Mouse (Mus musculus) forebrain, embryonic 14.5 days (tissue): ENCODE results near the gene Iqschfp. TPM values are rescaled to one million over a fixed set of nuclear protein-coding genes. Genes with fewer than 3 reads are reported as not detected.

Experiments
- ATAC-seq: fragments of 200-750 bp; cut with Nextera tagmentation; 2 replicates; pipeline ENCODE4 v1.8.0; 2017; ENCODE audit warnings: mild to moderate bottlenecking, moderate library complexity
- DNase-seq: peaks from one replicate; pipeline ENCODE4 v3.0.0-alpha.2; 2015; ENCODE audit warnings: low spot score
- H3K27ac ChIP-seq: fragments of 300-500 bp; sonication (generic); 2 replicates; pipeline ENCODE4 v1.5.1; 2014; ENCODE audit warnings: low read depth, mild to moderate bottlenecking, control low read depth, low read length, moderate library complexity
- H3K27me3 ChIP-seq: fragments of 300-500 bp; sonication (generic); replicated peaks from 2 replicates; pipeline ENCODE4 v1.6.1; 2014; ENCODE audit warnings: low read length, control low read depth, mixed read lengths; ENCODE audit not compliant: control insufficient read depth, insufficient read depth
- H3K36me3 ChIP-seq: fragments of 300-500 bp; sonication (generic); 2 replicates; pipeline ENCODE4 v1.6.1; 2014; ENCODE audit warnings: low read length, control low read depth; ENCODE audit not compliant: control insufficient read depth, insufficient read depth
- H3K4me1 ChIP-seq: fragments of 300-500 bp; sonication (generic); 2 replicates; pipeline ENCODE4 v1.6.1; 2014; ENCODE audit warnings: antibody characterized with exemption, low read length, control low read depth; ENCODE audit not compliant: control insufficient read depth, insufficient read depth
- H3K4me2 ChIP-seq: fragments of 300-500 bp; sonication (generic); 2 replicates; pipeline ENCODE4 v1.6.1; 2014; ENCODE audit warnings: mild to moderate bottlenecking, control low read depth, low read length
- H3K4me3 ChIP-seq: fragments of 300-500 bp; sonication (generic); 2 replicates; pipeline ENCODE4 v1.5.1; 2014; ENCODE audit warnings: low read depth, low read length, control low read depth
- H3K9ac ChIP-seq: fragments of 300-500 bp; sonication (generic); 2 replicates; pipeline ENCODE4 v1.6.1; 2014; ENCODE audit warnings: mild to moderate bottlenecking, low read length, control low read depth, moderate library complexity
- H3K9me3 ChIP-seq: fragments of 300-500 bp; sonication (generic); replicated peaks from 2 replicates; pipeline ENCODE4 v1.6.1; 2016; ENCODE audit warnings: low read length, control low read depth, mixed read lengths; ENCODE audit not compliant: control insufficient read depth
- WGBS: fragments of 180-500 bp; shearing (Covaris S2); extraction: QIAGEN DNeasy Blood & Tissue Kit; methylation state at CpG from one replicate; pipeline ENCODE4 v1.1.7; 2014; 5-methylcytosine and 5-hydroxymethylcytosine counted together
- polyA plus RNA-seq: library from polyadenylated mRNA; unstranded; fragments of >200 nt; fragmentation: Nextera tagmentation; extraction: Ambion mirVana; gene quantifications from 2 replicates; pipeline ENCODE4 v1.2.1, GENCODE M21; 2014

Iqschfp gene
- polyA plus RNA-seq, 1 experiment from 2014 or later = 2.8 TPM

- H3K4me2 ChIP-seq = no peak overlapping the region
- no peaks in the 10 kb centered on the region for H3K27me3 ChIP-seq
- no peaks in the 10 kb centered on the region for H3K36me3 ChIP-seq
- H3K4me1 ChIP-seq = no peaks in the 10 kb centered on the region
- peak; percentile 24 for DNase-seq
- no peak overlapping the region for H3K27ac ChIP-seq
- no peak for ATAC-seq
- H3K9ac ChIP-seq = no peak overlapping the region
- no peaks in the 10 kb centered on the region for H3K9me3 ChIP-seq
- no peak overlapping the region for H3K4me3 ChIP-seq
Observed at GRCm38 (mm10) chr3:68383672-68384071, 491.6 kb downstream of the Iqschfp start.

GRCm38 (mm10) chr3:68385544-68385943 is 493.5 kb downstream of the Iqschfp start:
- H3K4me3 ChIP-seq = no peak overlapping the region
- 88% methylated on average over 3 of the region's 3 CpGs for WGBS
- H3K4me1 ChIP-seq = no peaks in the 10 kb centered on the region
- H3K4me2 ChIP-seq = no peak overlapping the region
- H3K27me3 ChIP-seq = no peaks in the 10 kb centered on the region
- H3K27ac ChIP-seq = no peak overlapping the region
- no peak for DNase-seq
- no peaks in the 10 kb centered on the region for H3K9me3 ChIP-seq
- ATAC-seq = no peak
- no peak overlapping the region for H3K9ac ChIP-seq
- no peaks in the 10 kb centered on the region for H3K36me3 ChIP-seq

- no peaks in the 10 kb centered on the region for H3K4me1 ChIP-seq
- 94% methylated on average over 3 of the region's 3 CpGs for WGBS
- H3K4me2 ChIP-seq = no peak overlapping the region
- H3K9ac ChIP-seq = no peak overlapping the region
- no peaks in the 10 kb centered on the region for H3K36me3 ChIP-seq
- no peak overlapping the region for H3K4me3 ChIP-seq
- ATAC-seq = no peak
- H3K27ac ChIP-seq = no peak overlapping the region
- no peaks in the 10 kb centered on the region for H3K9me3 ChIP-seq
- no peak for DNase-seq
- H3K27me3 ChIP-seq = no peaks in the 10 kb centered on the region
Observed at GRCm38 (mm10) chr3:68388023-68388422, 496.0 kb downstream of the Iqschfp start.

GRCm38 (mm10) chr3:68393578-68393977 is 501.5 kb downstream of the Iqschfp start:
- Histone ChIP-seq H3K4me3 (no peak overlapping the region), H3K36me3 (no peaks in the 10 kb centered on the region), H3K27me3 (no peaks in the 10 kb centered on the region), H3K27ac (no peak overlapping the region), H3K4me1 (no peaks in the 10 kb centered on the region), H3K4me2 (no peak overlapping the region), H3K9me3 (no peaks in the 10 kb centered on the region), H3K9ac (no peak overlapping the region)
- WGBS = 86% methylated on average over 2 of the region's 2 CpGs
- DNase-seq = no peak
- ATAC-seq = no peak

- no peak for ATAC-seq
- DNase-seq = no peak
Observed at GRCm38 (mm10) chr3:68398691-68399090, 506.7 kb downstream of the Iqschfp start.

DNA sequence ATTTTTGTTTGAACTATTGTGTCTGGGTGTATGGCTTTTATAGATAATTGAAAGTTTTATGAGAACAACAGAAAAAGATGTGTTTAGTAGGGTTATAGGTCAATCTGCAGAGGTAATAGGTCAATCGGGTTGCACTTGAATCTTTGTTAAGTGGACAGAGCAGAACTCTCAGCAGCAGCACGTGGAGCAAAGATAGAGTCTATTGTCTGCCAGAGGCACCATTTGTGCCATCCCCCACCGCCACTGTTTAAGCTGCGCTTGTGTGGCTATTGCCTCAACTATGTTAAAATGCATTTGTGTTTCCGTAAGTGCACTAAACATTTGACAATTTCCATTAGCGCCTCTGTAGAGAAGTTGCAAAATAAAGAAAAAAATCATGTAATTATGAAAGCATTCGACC is 508.1 kb downstream of the Iqschfp start:
- 76% methylated on average over 7 of the region's 7 CpGs for WGBS
- Histone ChIP-seq H3K27me3 (no peaks in the 10 kb centered on the region), H3K27ac (no peak overlapping the region), H3K4me1 (0 out of 2 replicates have a peak, but pooled peaks cover 3% of the 10 kb centered on the region), H3K4me3 (no peak overlapping the region), H3K9ac (no peak overlapping the region), H3K9me3 (no peaks in the 10 kb centered on the region), H3K4me2 (no peak overlapping the region), H3K36me3 (no peaks in the 10 kb centered on the region)
- ATAC-seq (no peak), DNase-seq (peak; percentile 6)

More at GRCm38 (mm10) chr3:68398691-68399090, 506.7 kb downstream of the Iqschfp start:
- Histone ChIP-seq H3K4me2 (no peak overlapping the region), H3K9me3 (no peaks in the 10 kb centered on the region), H3K4me3 (no peak overlapping the region), H3K27ac (no peak overlapping the region), H3K36me3 (no peaks in the 10 kb centered on the region), H3K9ac (no peak overlapping the region), H3K27me3 (no peaks in the 10 kb centered on the region), H3K4me1 (0 out of 2 replicates have a peak, but pooled peaks cover 2% of the 10 kb centered on the region)
- 83% methylated on average over 3 of the region's 3 CpGs for WGBS

DNA sequence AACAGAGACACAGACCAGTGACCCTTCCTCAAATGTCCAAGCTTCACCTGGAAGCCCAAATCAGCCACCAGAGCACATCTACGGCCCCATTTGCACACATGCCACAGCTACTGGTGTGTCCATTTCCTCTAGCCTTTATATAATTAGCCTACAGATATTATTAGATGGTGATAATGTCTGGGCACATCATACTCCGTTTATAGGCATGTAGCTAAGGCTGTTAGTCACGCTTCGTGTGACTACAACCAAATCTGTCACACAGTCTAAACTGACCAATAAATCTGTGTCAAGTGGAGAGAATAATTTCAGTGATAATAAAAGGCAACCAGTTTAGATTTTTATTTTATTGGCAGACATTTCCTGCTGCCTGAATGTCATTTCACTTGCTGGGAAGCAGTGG is 511.3 kb downstream of the Iqschfp start:
- DNase-seq (no peak), ATAC-seq (no peak)
- Histone ChIP-seq H3K4me2 (no peak overlapping the region), H3K36me3 (no peaks in the 10 kb centered on the region), H3K9me3 (no peaks in the 10 kb centered on the region), H3K9ac (no peak overlapping the region), H3K4me3 (no peak overlapping the region), H3K27ac (no peak overlapping the region), H3K4me1 (peaks cover 5% of the 10 kb centered on the region; the same call in 1 of the 2 replicates), H3K27me3 (no peaks in the 10 kb centered on the region)
- WGBS = 88% methylated on average over 4 of the region's 4 CpGs

- Histone ChIP-seq H3K4me3 (no peak overlapping the region), H3K9ac (no peak overlapping the region), H3K27ac (0 out of 2 replicates have a peak overlapping the region, but pooled peaks have one; percentile 27), H3K4me2 (no peak overlapping the region), H3K27me3 (no peaks in the 10 kb centered on the region), H3K9me3 (no peaks in the 10 kb centered on the region), H3K36me3 (no peaks in the 10 kb centered on the region), H3K4me1 (peaks cover 5% of the 10 kb centered on the region; the same call in 1 of the 2 replicates)
- peak; percentile 41 for DNase-seq
- ATAC-seq = peak; percentile 51; the same call in 1 of the 2 replicates
- 62% methylated on average over 2 of the region's 2 CpGs for WGBS
Observed at GRCm38 (mm10) chr3:68403783-68404217, 511.8 kb downstream of the Iqschfp start.

DNA sequence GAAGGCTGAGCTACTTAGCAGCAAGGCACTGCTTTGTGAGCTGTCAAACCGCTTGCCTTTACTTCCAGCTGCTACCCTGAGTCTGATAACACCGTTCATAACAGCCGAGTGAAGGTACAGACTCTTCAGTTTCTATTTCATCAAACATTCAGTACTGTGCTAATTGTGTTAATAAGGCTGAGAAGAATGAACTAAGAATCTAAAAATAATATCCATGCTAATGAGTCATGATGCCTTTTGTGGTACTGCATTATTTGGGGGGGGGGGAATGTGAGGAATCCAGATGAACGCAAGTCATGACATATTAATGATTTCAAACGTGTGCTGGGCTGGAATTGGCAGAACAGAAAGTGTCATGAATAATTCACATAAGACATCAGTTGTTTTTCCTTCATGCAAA is 513.7 kb downstream of the Iqschfp start:
- DNase-seq = peak; percentile 11
- no peak for ATAC-seq
- H3K27ac ChIP-seq = no peak overlapping the region

More for the DNA sequence above, 513.7 kb downstream of the Iqschfp start:
- peaks cover 3% of the 10 kb centered on the region; the same call in 1 of the 2 replicates for H3K4me1 ChIP-seq
- H3K9me3 ChIP-seq = no peaks in the 10 kb centered on the region
- no peak overlapping the region for H3K4me2 ChIP-seq
- H3K9ac ChIP-seq = no peak overlapping the region
- H3K27me3 ChIP-seq = no peaks in the 10 kb centered on the region
- no peaks in the 10 kb centered on the region for H3K36me3 ChIP-seq
- WGBS = 58% methylated on average over 5 of the region's 5 CpGs
- no peak overlapping the region for H3K4me3 ChIP-seq
